Mouse (Mus musculus) adipocyte (in vitro differentiated cells): ENCODE data around the gene Tsen2.

Experiments used
- DNase-seq: peaks from one replicate; pipeline ENCODE4 v3.0.0-alpha.2; 2016; ENCODE audit warnings: low spot score

Gene Tsen2

GRCm38 (mm10) chr6:115544442-115544970, at the start of gene Tsen2:
Gene Tsen2 (plus strand): TSS chr6:115544664.
- DNase-seq, result peak; percentile 99

DNA sequence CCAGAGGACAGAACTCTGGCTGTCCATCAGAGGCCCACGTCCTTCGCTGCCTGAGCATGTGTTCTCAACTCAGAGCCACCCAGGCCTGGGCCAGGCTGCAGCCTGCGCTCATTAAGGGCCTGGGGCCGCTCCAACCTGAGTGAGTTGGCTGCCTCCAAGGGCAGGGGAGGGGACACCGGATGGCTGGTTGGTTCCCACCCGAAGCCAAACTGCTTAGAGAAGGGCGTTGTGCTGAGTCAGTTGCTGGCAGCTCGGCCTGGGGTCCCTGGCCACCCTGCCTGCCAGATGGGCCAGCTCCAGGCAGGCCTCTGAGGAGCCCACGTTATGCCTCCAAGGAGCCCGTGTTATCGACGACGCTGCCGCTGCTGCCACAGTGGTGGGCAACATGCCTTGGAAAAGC, 44.9 kb upstream of the Tsen2 start:
- DNase-seq, result no peak

DNA sequence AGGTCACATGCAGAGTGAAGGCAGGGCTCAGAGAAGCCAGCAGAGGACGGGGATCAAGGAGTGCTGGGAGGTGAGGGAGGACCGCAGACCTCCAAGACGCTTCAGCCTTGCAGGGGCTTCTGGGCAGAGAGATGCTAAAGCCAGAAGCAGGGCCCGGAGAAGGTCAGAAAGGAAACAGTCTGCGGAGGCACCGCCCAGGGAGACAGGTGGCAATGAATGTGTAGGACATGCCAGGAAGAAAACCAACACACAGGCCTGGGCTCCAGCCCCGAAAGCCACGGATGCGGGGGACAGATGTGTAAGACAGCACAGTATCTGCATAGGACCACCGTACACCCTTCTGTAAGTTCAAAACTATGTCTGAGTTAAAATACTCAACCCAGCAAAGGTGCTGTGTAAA, 44.2 kb upstream of the Tsen2 start:
- DNase-seq, result no peak

- DNase-seq, result peak; percentile 38
Observed at GRCm38 (mm10) chr6:115501131-115501530, 43.3 kb upstream of the Tsen2 start.

- DNase-seq, result no peak
Observed at GRCm38 (mm10) chr6:115503038-115503437, 41.4 kb upstream of the Tsen2 start.

DNA sequence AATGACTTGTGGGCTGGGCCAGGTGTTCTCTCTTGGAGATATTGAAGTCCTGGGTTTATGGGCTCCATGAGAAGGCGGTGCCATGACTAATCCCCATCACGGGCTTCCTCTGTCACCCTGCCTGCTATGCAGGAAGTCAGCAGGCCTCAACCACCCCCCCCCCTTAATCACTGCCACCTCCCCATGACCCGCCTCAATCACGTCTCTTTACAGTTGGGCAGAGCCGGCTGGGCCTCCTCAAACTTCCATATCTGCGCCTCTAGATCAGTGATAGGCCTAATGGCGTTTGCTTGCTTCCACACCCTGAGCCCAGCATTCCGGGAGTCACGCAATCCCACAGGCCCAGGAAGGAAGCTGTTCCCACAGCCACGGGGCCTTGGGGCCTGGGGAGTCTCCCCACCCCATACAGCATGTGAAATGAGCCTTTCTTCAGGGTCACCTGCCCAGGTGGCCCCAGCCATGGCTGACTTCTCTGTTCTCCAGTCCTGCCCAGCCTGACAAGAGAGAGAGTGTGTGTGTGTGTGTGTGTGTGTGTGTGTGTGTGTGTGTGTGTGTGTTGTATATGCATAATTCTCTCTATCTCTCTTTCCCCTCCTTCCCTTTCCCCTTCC, 40.8 kb upstream of the Tsen2 start:
- no peak for DNase-seq

- DNase-seq, result no peak
Observed at GRCm38 (mm10) chr6:115504160-115504558, 40.3 kb upstream of the Tsen2 start.

GRCm38 (mm10) chr6:115504915-115505314, 39.5 kb upstream of the Tsen2 start:
- DNase-seq, result no peak

DNA sequence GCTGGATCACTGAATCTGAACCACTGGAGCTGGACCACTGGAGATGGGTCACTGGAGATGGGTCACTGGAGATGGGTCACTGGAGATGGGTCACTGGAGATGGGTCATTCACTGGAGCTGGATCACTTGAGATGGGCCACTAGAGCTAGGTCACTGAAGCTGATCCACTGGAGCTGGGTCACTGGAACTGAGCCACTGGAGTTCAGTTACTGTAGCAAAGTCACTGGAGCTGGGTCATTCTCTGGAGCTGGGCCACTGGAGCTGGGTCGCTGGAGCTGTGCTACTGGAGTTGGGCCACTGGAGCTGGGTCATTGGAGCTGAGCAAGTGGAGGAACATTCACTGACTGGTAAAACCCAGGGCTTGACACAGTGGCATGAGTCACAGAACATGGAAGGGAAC, 38.0 kb upstream of the Tsen2 start:
- DNase-seq, result no peak

GRCm38 (mm10) chr6:115511447-115511846, 33.0 kb upstream of the Tsen2 start:
- DNase-seq, result peak; percentile 99

- DNase-seq, result no peak
Observed at GRCm38 (mm10) chr6:115513207-115513606, 31.3 kb upstream of the Tsen2 start.

GRCm38 (mm10) chr6:115517904-115518303, 26.6 kb upstream of the Tsen2 start:
- DNase-seq, result no peak

- no peak for DNase-seq
Observed at GRCm38 (mm10) chr6:115518352-115518751, 26.1 kb upstream of the Tsen2 start.

- peak; percentile 96 for DNase-seq
Observed at GRCm38 (mm10) chr6:115519275-115519699, 25.2 kb upstream of the Tsen2 start.

GRCm38 (mm10) chr6:115521923-115522322, 22.5 kb upstream of the Tsen2 start:
- DNase-seq, result no peak

DNA sequence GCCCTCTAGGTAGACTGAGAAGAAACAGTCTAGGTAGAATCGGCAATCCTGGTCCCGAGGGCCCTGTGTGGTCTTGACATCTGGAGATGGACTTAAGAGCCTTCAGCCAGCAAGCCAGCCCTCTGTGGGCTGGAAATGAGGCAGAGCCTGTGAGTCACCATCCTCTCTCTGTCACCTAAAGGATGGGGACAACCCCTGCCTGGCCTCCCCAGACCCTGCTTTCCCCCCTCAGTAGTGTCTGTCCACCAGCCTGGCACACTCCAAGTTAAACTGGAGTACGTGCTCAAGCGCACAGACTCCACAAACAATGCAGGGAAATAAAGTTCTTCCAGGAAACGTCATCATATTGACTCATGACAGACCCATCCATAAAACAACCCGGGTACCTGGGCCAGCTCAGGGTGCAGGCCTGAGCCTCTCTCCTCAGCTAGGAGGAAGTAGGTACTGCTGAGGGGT, 21.7 kb upstream of the Tsen2 start:
- no peak for DNase-seq

DNA sequence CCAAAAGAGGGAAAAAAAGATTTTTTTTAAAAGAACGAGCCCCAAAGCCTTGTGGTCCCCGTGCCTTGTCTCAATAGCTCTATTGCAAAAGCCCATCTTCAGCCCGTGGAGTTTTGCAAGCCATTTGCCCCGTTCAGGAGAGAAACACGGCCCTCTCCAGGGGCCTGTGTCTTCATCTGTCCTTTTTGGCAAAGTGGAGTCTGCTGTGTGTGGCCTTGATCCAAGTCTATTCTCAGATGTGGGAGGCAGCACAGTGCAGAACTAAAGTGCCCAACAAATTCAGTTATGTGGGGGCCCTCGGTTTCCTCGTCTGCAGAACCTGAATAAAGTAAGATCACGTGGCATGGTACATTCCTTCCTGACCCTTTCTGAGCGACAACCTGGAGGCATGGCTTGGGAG, 21.3 kb upstream of the Tsen2 start:
- peak; percentile 97 for DNase-seq

DNA sequence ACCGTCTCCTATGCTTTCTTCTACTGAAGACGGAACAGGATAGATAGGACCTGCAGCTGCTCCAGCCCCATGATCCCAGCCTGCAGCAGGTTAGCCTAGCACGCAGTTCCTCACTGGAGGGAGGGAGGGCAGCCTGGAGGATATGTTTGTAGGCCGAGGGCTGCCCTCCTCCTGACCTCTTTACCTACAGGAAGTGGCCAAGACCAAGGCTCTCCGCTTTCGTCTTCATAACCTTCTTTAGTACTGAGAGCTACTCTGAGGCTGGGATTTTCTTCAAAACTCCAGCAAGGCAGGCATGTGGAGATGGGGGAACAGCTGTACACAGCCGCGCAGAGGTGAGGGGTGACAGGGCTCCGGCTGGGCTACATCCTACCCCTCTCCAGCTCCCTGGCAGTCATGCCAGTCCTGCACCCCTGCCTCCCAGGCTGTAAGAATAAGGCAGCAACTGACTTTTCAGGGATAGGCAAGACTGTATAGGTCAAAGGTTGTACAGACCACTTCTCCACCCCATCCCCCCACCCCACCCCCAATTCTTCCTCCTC, 19.9 kb upstream of the Tsen2 start:
- DNase-seq, result no peak

DNA sequence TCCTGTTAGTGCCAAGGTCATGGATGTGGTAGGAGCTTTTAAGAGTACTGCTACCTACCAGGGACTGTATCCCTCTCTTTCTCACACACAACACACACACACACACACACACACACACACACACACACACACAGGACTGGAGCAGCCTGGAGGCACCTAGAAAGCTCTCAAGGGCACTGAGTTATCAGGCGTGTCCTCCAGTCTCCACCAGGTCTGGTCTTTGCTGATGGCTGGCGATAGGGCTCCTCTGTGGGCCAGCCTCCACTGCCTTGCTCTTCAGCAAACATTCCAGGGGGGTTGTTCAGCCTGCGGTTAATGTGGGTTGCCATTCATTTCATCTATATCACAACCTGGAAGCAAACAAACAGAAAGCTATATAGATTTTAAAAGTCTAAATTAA, 17.0 kb upstream of the Tsen2 start:
- no peak for DNase-seq

DNA sequence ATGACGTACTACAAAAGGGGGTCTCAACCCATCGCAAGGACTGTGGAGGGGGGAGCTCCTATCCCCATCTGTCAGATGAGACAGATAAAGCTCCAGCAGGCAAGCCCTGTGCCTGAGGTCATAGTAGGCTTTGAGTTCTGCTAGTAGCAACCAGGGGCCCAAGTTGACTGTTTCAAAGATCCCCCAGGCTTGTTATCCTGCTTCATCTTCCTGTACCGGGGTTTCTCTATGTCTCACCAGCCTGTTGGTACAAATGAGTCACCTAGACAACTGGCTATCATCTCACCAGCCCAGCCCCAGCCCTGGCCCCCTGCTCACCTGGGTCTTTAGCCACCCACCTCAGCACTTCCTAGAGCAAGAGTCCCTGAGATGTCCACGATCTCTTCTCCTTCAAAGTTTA, 16.1 kb upstream of the Tsen2 start:
- DNase-seq, result no peak

DNA sequence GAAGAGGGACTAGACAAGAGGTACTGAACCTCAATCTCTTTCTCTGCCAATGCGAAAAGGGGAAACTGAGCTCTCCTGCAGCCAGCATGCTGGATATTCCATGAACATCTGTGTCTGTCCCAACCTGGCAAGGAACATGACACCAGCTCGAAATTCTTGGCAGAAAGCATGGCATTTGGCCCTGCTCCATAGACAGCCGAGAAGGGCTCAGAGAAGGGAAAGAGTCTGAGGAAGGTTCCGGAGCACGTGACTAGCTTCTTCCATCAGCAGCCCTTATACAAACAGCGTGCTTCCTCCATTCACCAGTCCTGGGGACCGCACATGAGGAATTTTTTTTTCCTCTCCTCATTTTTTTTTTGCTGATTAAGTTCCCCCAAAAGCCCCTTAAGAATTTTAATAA, 9.8 kb upstream of the Tsen2 start:
- DNase-seq, result peak; percentile 90

DNA sequence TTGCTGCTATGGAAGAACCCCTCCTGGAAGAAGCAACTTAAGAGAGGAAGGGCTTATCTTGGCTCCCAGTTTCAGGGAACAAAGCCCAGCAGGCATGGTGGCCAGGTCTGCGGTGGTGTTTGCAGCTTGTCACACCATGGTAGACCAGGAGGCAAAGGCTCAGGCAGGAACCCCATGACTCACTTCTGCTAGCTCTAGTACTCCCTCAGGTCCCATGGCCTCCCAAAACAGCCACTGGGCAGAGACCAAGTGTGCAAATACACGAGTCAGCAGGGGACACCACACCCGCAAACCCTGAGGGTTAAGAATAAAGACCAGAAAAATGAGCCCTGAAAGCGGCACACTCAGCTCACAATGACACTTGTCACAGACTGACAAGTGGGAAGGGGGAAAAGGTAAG, 8.3 kb upstream of the Tsen2 start:
- DNase-seq, result no peak

GRCm38 (mm10) chr6:115538645-115539429, 5.6 kb upstream of the Tsen2 start:
- DNase-seq, result peak; percentile 92
